Mouse (Mus musculus) heart, adult 2 months (tissue): ENCODE results near the gene Msi1. TPM values are rescaled to one million over a fixed set of nuclear protein-coding genes. Genes with fewer than 3 reads are reported as not detected.
"Not testable (repeated sequence)": the region's sequence is repeated elsewhere in the genome, so short reads cannot be mapped to it uniquely, and the experiment has no call there.

Source experiments
- DNase-seq, 2 experiments: peaks; one replicate each; pipeline ENCODE4 v3.0.0; 2021
- H3K27ac ChIP-seq: fragments of 200-600 bp; 2 replicates; pipeline ENCODE4 v1.8.1; 2022
- H3K27me3 ChIP-seq: fragments of 200-500 bp; 2 replicates; pipeline ENCODE4 v1.6.1; 2012; ENCODE audit warnings: mild to moderate bottlenecking, low read length, inconsistent platforms, mixed read lengths; ENCODE audit not compliant: control insufficient read depth, insufficient read depth
- H3K36me3 ChIP-seq: fragments of 200-500 bp; 2 replicates; pipeline ENCODE4 v1.6.1; 2012; ENCODE audit warnings: low read length, inconsistent platforms; ENCODE audit not compliant: control insufficient read depth, insufficient read depth
- H3K4me1 ChIP-seq: fragments of 200-500 bp; 2 replicates; pipeline ENCODE4 v1.6.1; 2011; ENCODE audit warnings: low read length; ENCODE audit not compliant: control insufficient read depth, insufficient read depth
- H3K4me3 ChIP-seq: fragments of 200-600 bp; 2 replicates; pipeline ENCODE4 v1.8.1; 2022
- H3K79me2 ChIP-seq: fragments of 200-500 bp; replicated peaks from 2 replicates; pipeline ENCODE4 v1.6.1; 2012; ENCODE audit warnings: mild to moderate bottlenecking, inconsistent platforms, low read length, moderate library complexity, mixed read lengths; ENCODE audit not compliant: control insufficient read depth, insufficient read depth
- H3K9ac ChIP-seq: fragments of 200-500 bp; 2 replicates; pipeline ENCODE4 v1.6.1; 2012; ENCODE audit warnings: low read depth, mild to moderate bottlenecking, control low read depth, inconsistent platforms, low read length, mixed read lengths
- CTCF ChIP-seq: fragments of 200-600 bp; IDR thresholded peaks from 2 replicates; pipeline ENCODE4 v1.8.1; 2022; ENCODE audit warnings: antibody characterized with exemption, mild to moderate bottlenecking, moderate library complexity
- EP300 ChIP-seq: fragments of 200-500 bp; IDR thresholded peaks from 2 replicates; pipeline ENCODE4 v1.6.1; 2011; ENCODE audit warnings: low read depth, low read length, control low read depth; ENCODE audit not compliant: insufficient read depth
- POLR2A ChIP-seq: fragments of 200-500 bp; IDR thresholded peaks from 2 replicates; pipeline ENCODE4 v1.6.1; 2011; ENCODE audit warnings: mild to moderate bottlenecking, low read depth, low read length, control low read depth; ENCODE audit not compliant: insufficient read depth
- WGBS: fragments of 180-500 bp; shearing (Covaris S2); methylation state at CpG from one replicate; pipeline ENCODE4 v1.1.7; 2018; 5-methylcytosine and 5-hydroxymethylcytosine counted together
- intact Hi-C: fragments of 180-260 bp; cut with DNase I; formaldehyde crosslinking; loops from one replicate; pipeline ENCODE4 v1.15.1; 2025
- polyA plus RNA-seq: library from polyadenylated mRNA; depleted of rRNA; stranded (reverse); fragments of >200 nt; gene quantifications from 2 replicates; pipeline ENCODE4 v1.2.3, GENCODE M21; 2012
- total RNA-seq, 2 experiments: library from RNA; stranded (reverse); gene quantifications; 2 replicates each; pipeline ENCODE4 v1.2.3; 2021

Gene Msi1
- total and polyA plus RNA-seq, 3 experiments: 0.55 to 0.99 (median 0.61) TPM

DNA sequence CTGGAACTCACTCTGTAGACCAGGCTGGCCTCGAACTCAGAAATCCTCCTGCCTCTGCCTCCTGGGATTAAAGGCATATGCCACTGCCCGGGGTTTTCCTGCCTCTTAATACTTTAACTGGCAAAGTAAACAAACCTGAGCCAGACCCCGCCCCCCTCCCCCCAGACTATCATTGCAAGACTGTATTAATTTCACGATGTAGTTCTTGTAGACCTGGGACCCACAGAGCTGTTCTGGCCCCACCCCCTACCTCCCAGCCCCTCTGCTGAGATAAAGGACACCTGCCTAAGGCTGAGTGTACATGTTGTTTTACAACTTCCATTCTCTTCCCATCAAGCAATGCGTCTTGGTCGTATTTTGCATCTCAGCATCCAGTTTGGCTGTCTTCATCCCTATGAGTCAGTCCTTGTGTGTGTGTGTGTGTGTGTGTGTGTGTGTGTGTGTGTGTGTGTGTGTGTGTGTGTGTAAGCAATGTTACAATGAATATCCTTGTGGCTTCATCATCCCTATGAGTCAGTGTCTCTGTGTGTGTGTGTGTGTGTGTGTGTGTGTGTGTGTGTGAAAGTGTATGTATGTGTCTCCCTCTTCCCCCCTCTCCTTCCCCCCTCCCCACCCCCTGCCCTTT lies 63.4 kb downstream of the Msi1 start:
- no peak overlapping the region for H3K9ac ChIP-seq
- H3K27ac ChIP-seq: no peak overlapping the region; the same call in 1 of the 2 replicates
- intact Hi-C loops: no loop called here

DNA sequence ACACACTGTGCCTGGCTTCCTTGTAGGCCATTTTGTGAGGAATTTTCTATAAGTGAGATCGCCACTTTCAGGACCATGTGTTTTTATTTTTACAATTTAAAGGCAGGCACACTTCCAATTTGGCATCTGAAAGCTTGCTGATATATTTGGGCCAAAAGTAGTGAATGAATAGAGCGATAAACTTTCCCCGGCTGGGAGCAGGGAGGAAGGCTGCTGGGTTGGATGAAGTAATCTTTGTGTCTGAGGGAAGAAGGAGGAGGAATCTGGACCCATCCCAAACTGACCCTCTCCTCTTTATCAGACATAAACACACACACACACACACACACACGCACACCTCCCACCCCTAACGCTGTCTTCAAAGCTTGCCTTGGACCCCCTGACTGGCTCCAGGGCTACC lies 64.0 kb downstream of the Msi1 start:
- no peak overlapping the region for H3K27ac ChIP-seq
- 42% methylated on average over 5 of the region's 5 CpGs for WGBS
- H3K27me3 ChIP-seq: no peaks in the 10 kb centered on the region
- H3K9ac ChIP-seq: no peak overlapping the region
- intact Hi-C loops: no loop called here
- peaks cover 4% of the 10 kb centered on the region for H3K4me1 ChIP-seq
- H3K79me2 ChIP-seq: no peaks in the 10 kb centered on the region
- H3K36me3 ChIP-seq: no peaks in the 10 kb centered on the region
- H3K4me3 ChIP-seq: no peak overlapping the region
- TF ChIP-seq POLR2A: no peak
- DNase-seq: no peak

More for the DNA sequence above, 63.4 kb downstream of the Msi1 start:
- Histone ChIP-seq H3K79me2 (no peaks in the 10 kb centered on the region), H3K36me3 (no peaks in the 10 kb centered on the region), H3K27me3 (no peaks in the 10 kb centered on the region), H3K4me3 (no peak overlapping the region), H3K4me1 (peaks cover 4% of the 10 kb centered on the region)
- WGBS: 65% methylated on average over 6 of the region's 6 CpGs
- TF ChIP-seq EP300 (no peak), CTCF (no peak), POLR2A (no peak)
- DNase-seq: no peak

- H3K79me2 ChIP-seq, H3K9ac ChIP-seq, intact Hi-C loops, H3K4me1 ChIP-seq, H3K27ac ChIP-seq, H3K4me3 ChIP-seq, H3K36me3 ChIP-seq, H3K27me3 ChIP-seq, DNase-seq: not testable (repeated sequence)
- WGBS: 86% methylated on average over 3 of the region's 3 CpGs
Measured at GRCm38 (mm10) chr5:115495618-115496017, 66.2 kb downstream of the Msi1 start.

DNA sequence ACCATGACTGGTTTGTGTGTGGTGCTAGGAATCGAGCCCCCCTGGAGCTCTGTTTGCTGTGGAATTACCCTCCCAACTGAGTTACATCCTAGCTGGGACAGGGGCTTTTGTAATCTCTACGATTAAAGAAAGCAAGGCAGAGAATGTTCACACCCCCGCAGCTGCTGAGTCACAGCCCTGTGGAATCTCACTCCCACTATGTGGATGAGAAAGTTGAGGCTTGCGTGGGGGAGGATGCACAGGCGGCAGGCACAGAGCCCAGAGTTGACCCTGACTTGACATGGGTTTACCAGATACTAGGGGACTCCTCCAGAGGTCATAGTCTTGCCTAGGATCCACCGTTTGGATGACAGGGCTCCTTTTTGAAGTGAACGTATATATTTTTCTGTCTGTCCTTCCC lies 67.6 kb downstream of the Msi1 start:
- WGBS: 65% methylated on average over 7 of the region's 7 CpGs
- H3K27me3 ChIP-seq: no peaks in the 10 kb centered on the region
- H3K9ac ChIP-seq: no peak overlapping the region
- no peaks in the 10 kb centered on the region for H3K36me3 ChIP-seq
- TF ChIP-seq CTCF: no peak
- no peak for TF ChIP-seq POLR2A
- TF ChIP-seq EP300: no peak
- H3K79me2 ChIP-seq: no peaks in the 10 kb centered on the region
- no peak for DNase-seq
- no peak overlapping the region for H3K27ac ChIP-seq
- intact Hi-C loops: no loop called here
- H3K4me3 ChIP-seq: no peak overlapping the region
- peaks cover 1% of the 10 kb centered on the region; the same call in 1 of the 2 replicates for H3K4me1 ChIP-seq

GRCm38 (mm10) chr5:115498307-115499240 lies 69.2 kb downstream of the Msi1 start:
- Histone ChIP-seq H3K4me3 (no peak overlapping the region), H3K9ac (no peak overlapping the region), H3K4me1 (peaks cover 1% of the 10 kb centered on the region; the same call in 1 of the 2 replicates), H3K79me2 (no peaks in the 10 kb centered on the region), H3K27me3 (no peaks in the 10 kb centered on the region), H3K27ac (no peak overlapping the region), H3K36me3 (no peaks in the 10 kb centered on the region)
- WGBS: 66% methylated on average over 9 of the region's 9 CpGs
- TF ChIP-seq EP300 (no peak), POLR2A (no peak), CTCF (no peak)
- intact Hi-C loops: no loop called here
- peak in 1 of 2 experiments; percentile 26 for DNase-seq

- no peaks in the 10 kb centered on the region for H3K79me2 ChIP-seq
- peak overlapping the region; percentile 27; the same call in 1 of the 2 replicates for H3K27ac ChIP-seq
- no peak overlapping the region; the same call in 1 of the 2 replicates for H3K9ac ChIP-seq
- H3K4me3 ChIP-seq: no peak overlapping the region
- H3K4me1 ChIP-seq: peaks cover 1% of the 10 kb centered on the region; the same call in 1 of the 2 replicates
- intact Hi-C loops: no loop called here
- TF ChIP-seq POLR2A: no peak
- no peak for TF ChIP-seq CTCF
- no peak for TF ChIP-seq EP300
- DNase-seq: peak; percentile 36 to 66
- 37% methylated on average over 12 of the region's 12 CpGs for WGBS
- H3K27me3 ChIP-seq: no peaks in the 10 kb centered on the region
- no peaks in the 10 kb centered on the region for H3K36me3 ChIP-seq
Measured at GRCm38 (mm10) chr5:115500383-115500935, 71.1 kb downstream of the Msi1 start.
